Mouse (Mus musculus) lung, postnatal 25 days (tissue): Measurements from ENCODE around the gene Cacna2d3.
A peak's percentile ranks its signal among the peaks of the same experiment; 100 is the strongest.

Experiments
- DNase-seq: peaks from one replicate; pipeline ENCODE4 v3.0.0; 2022; ENCODE audit warnings: low spot score

The Cacna2d3 gene

GRCm38 (mm10) chr14:29062676-29063075, 659.0 kb downstream of the Cacna2d3 start:
- peak; percentile 1 for DNase-seq

- no peak for DNase-seq
Observed at GRCm38 (mm10) chr14:29061491-29061890, 660.2 kb downstream of the Cacna2d3 start.

GRCm38 (mm10) chr14:29060679-29061078, 661.0 kb downstream of the Cacna2d3 start:
- DNase-seq: no peak

DNA sequence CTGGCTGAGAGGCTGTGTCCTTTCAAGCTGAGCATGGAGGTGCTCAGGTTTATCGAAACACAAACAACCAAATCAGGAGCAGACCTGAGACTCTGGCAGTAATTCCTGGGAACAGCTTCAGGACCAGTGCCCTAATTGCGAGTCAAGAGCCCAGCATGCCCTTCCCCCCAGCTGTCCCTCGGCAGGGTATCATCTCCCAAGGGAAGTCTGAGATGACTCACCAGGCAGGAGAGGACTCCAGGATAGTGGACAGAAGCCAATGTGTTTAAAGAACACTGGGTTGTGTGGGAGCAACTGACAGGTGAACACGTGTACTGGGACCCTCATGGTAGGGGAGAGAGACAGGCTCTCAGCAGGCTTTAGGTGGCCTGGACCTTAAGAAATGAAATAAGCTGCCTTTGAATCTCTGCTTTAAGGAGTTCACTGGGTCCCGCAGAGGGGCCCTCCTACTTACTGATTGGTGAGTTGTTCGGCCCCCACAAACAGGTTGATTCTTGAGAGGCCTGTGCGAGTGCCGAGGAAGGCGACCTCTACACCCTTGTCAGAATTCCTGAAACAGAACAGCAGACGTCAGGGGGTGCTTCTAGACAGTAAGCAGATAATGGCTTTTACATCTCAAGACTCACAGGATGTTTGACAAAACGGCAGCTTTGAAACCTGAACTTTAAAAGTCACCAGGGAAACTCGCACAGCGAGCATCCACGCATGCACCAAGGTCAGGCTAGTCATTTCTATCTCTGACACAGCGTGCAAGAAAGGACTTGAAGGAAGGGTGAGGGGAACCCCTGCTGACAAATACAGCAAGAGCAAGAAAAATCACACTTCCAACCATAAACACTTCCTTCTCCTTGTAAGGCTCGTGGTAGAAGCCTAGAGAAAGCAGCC, 669.5 kb downstream of the Cacna2d3 start:
- DNase-seq: no peak

- DNase-seq: no peak
Observed at GRCm38 (mm10) chr14:29042355-29042754, 679.3 kb downstream of the Cacna2d3 start.

- no peak for DNase-seq
Observed at GRCm38 (mm10) chr14:29041498-29041897, 680.2 kb downstream of the Cacna2d3 start.

GRCm38 (mm10) chr14:29040606-29041364, 680.9 kb downstream of the Cacna2d3 start:
- no peak for DNase-seq

GRCm38 (mm10) chr14:29038246-29038645, 683.4 kb downstream of the Cacna2d3 start:
- no peak for DNase-seq

GRCm38 (mm10) chr14:29031858-29032395, 689.7 kb downstream of the Cacna2d3 start:
- no peak for DNase-seq

- no peak for DNase-seq
Observed at GRCm38 (mm10) chr14:29030519-29030918, 691.1 kb downstream of the Cacna2d3 start.

- no peak for DNase-seq
Observed at GRCm38 (mm10) chr14:29029896-29030420, 691.7 kb downstream of the Cacna2d3 start.

GRCm38 (mm10) chr14:29029107-29029469, 692.6 kb downstream of the Cacna2d3 start:
- no peak for DNase-seq

DNA sequence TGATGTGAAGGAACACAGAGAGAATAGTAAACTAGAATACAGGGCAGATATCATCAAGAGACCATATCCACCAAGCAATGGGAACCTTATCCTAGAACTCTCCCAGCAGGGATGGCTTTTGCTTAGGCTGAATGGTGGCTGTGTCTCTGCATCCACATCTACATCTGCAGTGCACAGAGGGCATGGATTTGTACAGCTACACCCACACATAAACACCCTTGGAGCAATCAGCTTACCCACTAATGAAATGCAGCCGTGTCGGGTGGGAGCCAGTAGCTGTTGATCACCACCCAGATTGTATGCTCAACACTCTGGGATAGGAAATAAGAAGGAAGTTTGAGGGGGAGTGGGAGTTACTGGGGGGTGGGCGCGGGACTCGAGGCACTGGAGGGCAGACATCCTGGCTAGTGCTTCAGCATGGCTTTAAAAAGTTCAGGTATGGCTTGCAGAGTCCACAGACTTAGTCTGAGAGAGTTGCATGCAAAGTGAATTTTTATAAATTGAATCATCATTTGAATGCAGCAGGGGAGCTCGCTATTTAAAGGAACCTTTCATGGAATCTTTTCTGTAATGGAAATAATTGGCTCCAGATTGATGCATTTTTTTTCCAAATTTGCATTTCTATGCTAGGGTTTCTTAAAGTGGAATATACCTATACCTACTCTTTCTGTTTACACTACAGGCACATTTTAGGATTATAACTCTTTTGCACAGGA, 693.1 kb downstream of the Cacna2d3 start:
- no peak for DNase-seq

DNA sequence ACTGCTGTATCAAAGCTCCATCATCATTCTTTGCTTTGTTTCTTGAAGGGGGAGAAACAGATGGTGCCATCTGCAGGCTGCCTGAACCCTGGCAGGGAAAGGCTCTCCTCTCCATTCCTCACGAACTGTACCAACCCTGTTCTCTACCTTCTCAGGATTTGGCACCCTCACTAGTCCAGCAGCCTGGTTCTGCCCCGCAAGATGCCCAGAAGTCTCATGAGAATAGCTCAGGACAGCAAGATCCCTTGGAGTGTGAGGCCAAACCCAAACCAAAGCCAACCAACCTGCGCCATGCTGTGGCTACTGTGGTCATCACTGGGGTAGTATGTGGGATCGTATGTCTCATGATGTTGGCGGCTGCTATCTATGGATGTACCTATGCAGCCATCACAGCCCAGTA, 694.4 kb downstream of the Cacna2d3 start:
- no peak for DNase-seq

- no peak for DNase-seq
Observed at GRCm38 (mm10) chr14:29025335-29025734, 696.3 kb downstream of the Cacna2d3 start.

- DNase-seq: no peak
Observed at GRCm38 (mm10) chr14:29023246-29023645, 698.4 kb downstream of the Cacna2d3 start.

GRCm38 (mm10) chr14:29021295-29021694, 700.4 kb downstream of the Cacna2d3 start:
- no peak for DNase-seq

- DNase-seq: no peak
Observed at GRCm38 (mm10) chr14:29018316-29019000, 703.2 kb downstream of the Cacna2d3 start.

GRCm38 (mm10) chr14:29017883-29018282, 703.8 kb downstream of the Cacna2d3 start, which contains the start of gene Lrtm1:
Gene Lrtm1, plus strand, starts transcription at chr14:29018208.
- DNase-seq: peak; percentile 1

- no peak for DNase-seq
Observed at GRCm38 (mm10) chr14:29015896-29016295, 705.8 kb downstream of the Cacna2d3 start.

DNA sequence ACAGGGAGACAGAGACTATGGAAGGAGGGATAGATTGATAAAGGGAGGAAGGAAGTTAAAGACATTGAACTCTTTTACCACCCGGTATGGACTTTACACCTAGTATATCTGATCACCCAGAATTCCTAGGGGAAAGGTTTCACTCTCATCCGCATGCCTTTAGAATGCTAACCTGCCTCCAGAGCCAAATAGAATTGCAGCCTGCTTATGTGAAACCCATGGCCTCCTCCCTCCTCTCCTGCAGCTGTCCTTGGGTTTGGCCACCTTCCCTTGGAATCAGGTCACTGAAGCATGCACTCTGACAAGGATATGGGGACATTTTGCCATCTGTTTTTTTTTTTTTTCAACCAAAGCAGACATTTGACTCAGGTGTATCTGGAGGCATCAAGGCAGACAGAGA, 707.0 kb downstream of the Cacna2d3 start:
- DNase-seq: no peak
